Mouse (Mus musculus): ENCODE measurements around the gene Bptf. TPM values are rescaled to one million over a fixed set of nuclear protein-coding genes. Genes with fewer than 3 reads are reported as not detected.
"Not testable (repeated sequence)": the region's sequence is repeated elsewhere in the genome, so short reads cannot be mapped to it uniquely, and the experiment has no call there.

The Bptf gene
- polyA plus RNA-seq, 1 experiment from 2014 or later = 19.1 TPM

DNA sequence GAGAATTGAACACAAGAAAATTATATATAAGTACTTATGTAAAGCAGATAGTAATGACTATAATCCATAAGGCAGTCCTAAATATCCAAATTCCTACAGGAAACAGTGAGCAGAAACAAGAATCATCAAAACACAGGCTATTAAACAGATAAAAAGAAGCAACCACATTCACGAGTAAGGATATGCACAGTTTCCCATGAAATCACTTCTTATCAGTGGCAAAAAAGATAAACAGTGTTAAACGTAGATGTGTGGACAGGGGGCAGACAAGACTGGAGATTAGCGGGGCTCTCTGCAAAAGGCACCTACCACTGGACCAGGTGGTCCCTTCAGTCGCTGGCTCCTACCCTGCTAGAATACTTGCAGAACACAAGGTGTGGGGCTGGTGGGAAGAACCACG, 46.1 kb downstream of the Bptf start:
- Histone ChIP-seq H3K27ac (ENCODE audit: low read length) (no peak overlapping the region), H3K4me3 (ENCODE audit: low read length) (no peak overlapping the region), H3K36me3 (ENCODE audit: control insufficient read depth, insufficient read depth, low read length) (peaks cover 5% of the 10 kb centered on the region; the same call in 1 of the 2 replicates), H3K9ac (ENCODE audit: low read depth, low read length) (no peak overlapping the region), H3K4me2 (ENCODE audit: low read depth, low read length) (no peak overlapping the region), H3K9me3 (ENCODE audit: control insufficient read depth, low read length) (no peaks in the 10 kb centered on the region), H3K4me1 (ENCODE audit: control insufficient read depth, insufficient read depth, low read length) (no peaks in the 10 kb centered on the region), H3K27me3 (replicated peaks; ENCODE audit: control insufficient read depth, insufficient read depth, low read length) (no peaks in the 10 kb centered on the region)
- WGBS = 68% methylated on average over 5 of the region's 5 CpGs
- no peak for ATAC-seq

DNA sequence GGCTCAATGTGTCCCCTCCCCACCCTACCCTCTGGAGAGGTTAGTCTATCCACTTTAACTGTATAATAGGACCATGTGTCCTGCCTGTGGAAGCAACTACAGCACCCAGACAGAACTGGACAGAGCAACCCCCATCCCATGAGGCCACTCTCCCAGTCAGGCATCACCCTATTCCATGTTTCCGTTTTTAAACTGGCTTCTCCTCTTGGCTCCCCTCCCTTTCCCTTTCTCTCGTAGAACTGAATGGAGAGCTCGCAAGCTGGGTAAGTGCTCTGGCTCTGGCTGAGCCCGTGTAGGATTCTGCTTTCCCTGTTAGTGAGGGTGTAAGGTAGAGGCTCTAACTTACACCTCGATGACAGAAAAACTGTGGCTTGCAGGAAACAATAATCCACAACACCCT, 48.4 kb downstream of the Bptf start:
- Histone ChIP-seq H3K4me3 (ENCODE audit: low read length) (no peak overlapping the region), H3K9me3 (ENCODE audit: control insufficient read depth, low read length) (no peaks in the 10 kb centered on the region), H3K27me3 (replicated peaks; ENCODE audit: control insufficient read depth, insufficient read depth, low read length) (no peaks in the 10 kb centered on the region), H3K27ac (ENCODE audit: low read length) (no peak overlapping the region), H3K36me3 (ENCODE audit: control insufficient read depth, insufficient read depth, low read length) (peaks cover 15% of the 10 kb centered on the region; the same call in 1 of the 2 replicates), H3K9ac (ENCODE audit: low read depth, low read length) (no peak overlapping the region), H3K4me2 (ENCODE audit: low read depth, low read length) (no peak overlapping the region), H3K4me1 (ENCODE audit: control insufficient read depth, insufficient read depth, low read length) (no peaks in the 10 kb centered on the region)
- no peak for ATAC-seq
- WGBS = 71% methylated on average over 5 of the region's 5 CpGs

DNA sequence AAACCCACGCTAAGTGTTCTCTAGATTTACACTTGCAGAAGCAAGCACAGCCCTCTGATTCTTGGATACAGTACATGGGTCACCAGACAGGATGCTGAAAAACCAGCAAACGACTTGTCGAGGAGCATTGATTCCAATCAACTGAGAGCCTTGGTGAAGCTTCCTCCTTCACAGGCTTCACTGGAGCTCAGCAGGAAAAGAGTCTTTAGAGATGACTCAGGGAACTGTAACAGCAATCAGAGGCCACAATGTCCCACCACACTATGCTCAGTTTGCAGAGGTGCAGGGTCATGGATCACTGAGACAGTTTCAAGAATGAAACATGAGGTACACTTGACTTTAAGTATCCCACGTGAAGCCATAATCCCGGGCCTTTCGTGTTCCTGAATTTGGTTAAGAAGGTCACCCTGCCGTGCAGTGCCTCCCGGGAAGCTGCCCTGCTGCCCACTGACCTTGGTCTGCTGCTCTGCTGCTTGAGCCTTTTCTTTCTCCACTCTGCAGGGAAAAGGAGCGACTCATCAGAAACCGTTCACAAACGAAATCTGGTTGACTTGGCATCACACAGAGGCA, 66.6 kb downstream of the Bptf start:
- Histone ChIP-seq H3K4me1 (ENCODE audit: control insufficient read depth, insufficient read depth, low read length) (no peaks in the 10 kb centered on the region), H3K36me3 (ENCODE audit: control insufficient read depth, insufficient read depth, low read length) (peaks cover 31% of the 10 kb centered on the region), H3K4me2 (ENCODE audit: low read depth, low read length) (no peak overlapping the region), H3K9ac (ENCODE audit: low read depth, low read length) (no peak overlapping the region), H3K9me3 (ENCODE audit: control insufficient read depth, low read length) (no peaks in the 10 kb centered on the region), H3K4me3 (ENCODE audit: low read length) (no peak overlapping the region), H3K27ac (ENCODE audit: low read length) (no peak overlapping the region), H3K27me3 (replicated peaks; ENCODE audit: control insufficient read depth, insufficient read depth, low read length) (no peaks in the 10 kb centered on the region)
- 86% methylated on average over 11 of the region's 11 CpGs for WGBS
- no peak for ATAC-seq

DNA sequence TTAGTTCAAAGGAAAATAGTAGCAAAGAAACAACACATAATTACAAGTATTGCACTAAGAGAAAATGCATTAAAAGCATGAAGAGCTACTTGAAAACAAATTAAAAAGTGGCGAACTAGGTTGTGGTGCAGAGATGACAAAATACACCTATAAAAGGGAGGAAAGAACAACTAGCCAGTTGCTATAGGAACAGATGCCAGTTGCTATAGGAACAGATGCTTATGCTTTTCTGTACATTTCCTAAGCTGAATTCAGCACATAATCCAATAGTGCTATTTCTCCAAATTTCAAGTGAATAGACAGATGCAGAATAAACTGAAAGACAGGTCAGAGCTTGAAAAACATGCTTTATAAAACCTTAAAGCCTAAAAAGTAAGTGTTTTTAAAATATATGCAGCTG, 67.3 kb downstream of the Bptf start:
- no peak for ATAC-seq
- Histone ChIP-seq H3K9me3 (ENCODE audit: control insufficient read depth, low read length) (no peaks in the 10 kb centered on the region), H3K9ac (ENCODE audit: low read depth, low read length) (no peak overlapping the region), H3K4me2 (ENCODE audit: low read depth, low read length) (no peak overlapping the region), H3K4me1 (ENCODE audit: control insufficient read depth, insufficient read depth, low read length) (no peaks in the 10 kb centered on the region), H3K27ac (ENCODE audit: low read length) (no peak overlapping the region), H3K4me3 (ENCODE audit: low read length) (no peak overlapping the region), H3K27me3 (replicated peaks; ENCODE audit: control insufficient read depth, insufficient read depth, low read length) (no peaks in the 10 kb centered on the region), H3K36me3 (ENCODE audit: control insufficient read depth, insufficient read depth, low read length) (peaks cover 33% of the 10 kb centered on the region)
- 93% methylated on average over 1 of the region's 1 CpGs for WGBS

DNA sequence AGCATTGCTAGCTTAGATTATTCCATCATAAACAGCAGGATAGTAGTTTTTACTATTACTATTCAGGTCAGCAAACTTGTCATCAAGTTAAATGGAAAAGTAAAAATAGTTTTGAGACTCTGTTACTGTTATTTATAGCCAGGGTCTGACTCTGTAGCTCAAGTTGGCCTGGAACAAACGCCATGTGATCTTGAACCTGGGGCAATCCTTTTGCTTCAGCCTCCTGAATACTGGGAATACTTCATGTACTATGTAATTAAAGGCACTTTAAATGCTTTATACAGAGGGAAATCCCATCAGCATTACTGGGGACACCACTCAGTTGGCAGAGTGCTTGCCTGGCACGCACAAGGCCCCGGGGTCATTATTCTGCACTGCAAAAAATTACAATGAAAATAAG, 68.9 kb downstream of the Bptf start:
- 92% methylated on average over 3 of the region's 3 CpGs for WGBS
- H3K4me1 ChIP-seq (ENCODE audit: control insufficient read depth, insufficient read depth, low read length) = no peaks in the 10 kb centered on the region
- no peak overlapping the region for H3K27ac ChIP-seq (ENCODE audit: low read length)
- H3K4me2 ChIP-seq (ENCODE audit: low read depth, low read length) = no peak overlapping the region
- H3K27me3 ChIP-seq (replicated peaks; ENCODE audit: control insufficient read depth, insufficient read depth, low read length) = no peaks in the 10 kb centered on the region
- ATAC-seq = no peak
- H3K4me3 ChIP-seq (ENCODE audit: low read length) = no peak overlapping the region
- no peaks in the 10 kb centered on the region for H3K9me3 ChIP-seq (ENCODE audit: control insufficient read depth, low read length)
- no peak overlapping the region for H3K9ac ChIP-seq (ENCODE audit: low read depth, low read length)
- peaks cover 36% of the 10 kb centered on the region for H3K36me3 ChIP-seq (ENCODE audit: control insufficient read depth, insufficient read depth, low read length)

DNA sequence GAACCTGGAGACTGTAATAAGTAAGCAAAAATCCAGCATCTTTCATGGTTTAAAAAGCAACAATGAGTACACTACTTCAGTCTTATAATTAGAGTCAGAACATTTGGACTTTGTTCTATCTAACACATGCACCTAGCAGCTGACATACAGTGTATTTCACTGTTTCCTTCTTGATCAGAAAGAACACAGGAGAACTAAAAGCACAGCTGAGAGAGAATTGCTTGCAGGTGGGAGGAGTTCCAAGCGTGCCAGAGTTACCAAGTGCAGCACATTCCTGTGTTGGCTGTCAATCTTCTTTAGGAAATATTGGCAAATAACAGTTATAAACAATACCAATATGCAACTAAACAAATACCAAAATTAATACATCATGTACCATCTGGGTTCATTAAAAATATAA, 71.0 kb downstream of the Bptf start:
- ATAC-seq = no peak
- Histone ChIP-seq H3K27me3 (replicated peaks; ENCODE audit: control insufficient read depth, insufficient read depth, low read length) (no peaks in the 10 kb centered on the region), H3K9me3 (ENCODE audit: control insufficient read depth, low read length) (no peaks in the 10 kb centered on the region), H3K4me1 (ENCODE audit: control insufficient read depth, insufficient read depth, low read length) (no peaks in the 10 kb centered on the region), H3K4me3 (ENCODE audit: low read length) (no peak overlapping the region), H3K9ac (ENCODE audit: low read depth, low read length) (no peak overlapping the region), H3K36me3 (ENCODE audit: control insufficient read depth, insufficient read depth, low read length) (peaks cover 37% of the 10 kb centered on the region), H3K27ac (ENCODE audit: low read length) (no peak overlapping the region), H3K4me2 (ENCODE audit: low read depth, low read length) (no peak overlapping the region)
- WGBS = 84% methylated on average over 1 of the region's 1 CpGs

DNA sequence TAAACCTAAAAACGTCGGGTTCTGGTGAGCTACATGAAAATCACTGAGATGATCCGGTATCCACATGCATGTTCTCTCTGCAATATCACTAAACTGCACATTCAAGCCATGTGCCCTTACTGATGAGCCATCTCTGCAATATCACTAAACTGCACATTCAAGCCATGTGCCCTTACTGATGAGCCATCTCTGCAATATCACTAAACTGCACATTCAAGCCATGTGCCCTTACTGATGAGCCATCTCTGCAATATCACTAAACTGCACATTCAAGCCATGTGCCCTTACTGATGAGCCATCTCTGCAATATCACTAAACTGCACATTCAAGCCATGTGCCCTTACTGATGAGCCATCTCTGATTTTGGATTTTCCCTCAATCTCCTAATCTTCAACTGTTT, 72.3 kb downstream of the Bptf start:
- H3K9me3 ChIP-seq (ENCODE audit: control insufficient read depth, low read length); H3K9ac ChIP-seq (ENCODE audit: low read depth, low read length); H3K4me3 ChIP-seq (ENCODE audit: low read length); H3K27me3 ChIP-seq (replicated peaks; ENCODE audit: control insufficient read depth, insufficient read depth, low read length); H3K4me2 ChIP-seq (ENCODE audit: low read depth, low read length); ATAC-seq; H3K4me1 ChIP-seq (ENCODE audit: control insufficient read depth, insufficient read depth, low read length); H3K27ac ChIP-seq (ENCODE audit: low read length): not testable (repeated sequence)
- H3K36me3 ChIP-seq (ENCODE audit: control insufficient read depth, insufficient read depth, low read length) = peaks cover 39% of the 10 kb centered on the region
- 95% methylated on average over 3 of the region's 3 CpGs for WGBS

DNA sequence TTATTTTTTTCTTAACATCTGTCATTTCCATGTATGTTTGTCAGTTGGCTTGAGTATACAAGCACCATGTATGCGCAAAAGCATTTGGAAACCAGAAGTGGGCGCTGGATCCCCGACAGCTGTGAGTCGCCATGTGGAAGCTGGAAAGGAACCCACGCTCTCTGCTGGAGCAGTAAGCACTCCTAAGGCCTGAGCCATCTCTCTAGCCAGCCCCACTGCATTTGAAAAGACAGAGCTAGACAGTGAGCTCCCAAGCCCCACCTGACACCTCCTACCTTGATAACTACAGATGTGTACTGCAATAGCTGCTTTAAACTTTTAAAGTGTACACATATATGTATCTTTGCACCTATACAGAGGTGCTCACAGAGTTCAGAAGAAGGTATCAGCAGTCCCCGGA, 74.5 kb downstream of the Bptf start:
- no peak overlapping the region for H3K9ac ChIP-seq (ENCODE audit: low read depth, low read length)
- H3K36me3 ChIP-seq (ENCODE audit: control insufficient read depth, insufficient read depth, low read length) = peaks cover 55% of the 10 kb centered on the region
- no peaks in the 10 kb centered on the region for H3K4me1 ChIP-seq (ENCODE audit: control insufficient read depth, insufficient read depth, low read length)
- no peak overlapping the region for H3K4me3 ChIP-seq (ENCODE audit: low read length)
- H3K27ac ChIP-seq (ENCODE audit: low read length) = no peak overlapping the region
- H3K27me3 ChIP-seq (replicated peaks; ENCODE audit: control insufficient read depth, insufficient read depth, low read length) = no peaks in the 10 kb centered on the region
- ATAC-seq = no peak
- WGBS = 89% methylated on average over 6 of the region's 6 CpGs
- no peaks in the 10 kb centered on the region for H3K9me3 ChIP-seq (ENCODE audit: control insufficient read depth, low read length)
- H3K4me2 ChIP-seq (ENCODE audit: low read depth, low read length) = no peak overlapping the region

DNA sequence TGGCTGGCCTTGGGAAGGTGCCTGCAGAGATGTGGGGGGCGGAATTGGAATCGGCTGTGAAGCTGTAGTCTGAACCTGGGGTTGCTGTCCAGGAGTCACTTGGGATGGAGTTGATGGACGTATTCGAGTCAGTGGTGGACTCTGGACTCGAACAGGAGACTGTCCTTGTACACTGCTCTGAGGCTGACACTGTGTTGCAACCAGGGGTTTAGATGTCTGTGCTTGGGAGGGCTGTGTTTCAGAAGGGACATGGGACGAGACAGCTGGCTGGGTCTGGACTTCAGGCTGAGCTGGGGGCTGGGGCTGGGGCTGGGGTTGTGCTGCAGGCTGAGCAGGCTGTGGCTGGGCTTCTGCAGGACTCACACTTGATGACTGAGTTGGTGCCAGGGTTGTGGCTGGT, 77.1 kb downstream of the Bptf start:
- Histone ChIP-seq H3K4me1 (ENCODE audit: control insufficient read depth, insufficient read depth, low read length) (no peaks in the 10 kb centered on the region), H3K27me3 (replicated peaks; ENCODE audit: control insufficient read depth, insufficient read depth, low read length) (no peaks in the 10 kb centered on the region), H3K4me2 (ENCODE audit: low read depth, low read length) (no peak overlapping the region), H3K9me3 (ENCODE audit: control insufficient read depth, low read length) (no peaks in the 10 kb centered on the region), H3K36me3 (ENCODE audit: control insufficient read depth, insufficient read depth, low read length) (peaks cover 54% of the 10 kb centered on the region), H3K9ac (ENCODE audit: low read depth, low read length) (no peak overlapping the region), H3K27ac (ENCODE audit: low read length) (no peak overlapping the region), H3K4me3 (ENCODE audit: low read length) (no peak overlapping the region)
- 92% methylated on average over 6 of the region's 6 CpGs for WGBS
- ATAC-seq = no peak

Data from intestine, embryonic 16.5 days (tissue).